Mouse (Mus musculus): ENCODE measurements around the gene Csdc2.

Gene Csdc2

DNA sequence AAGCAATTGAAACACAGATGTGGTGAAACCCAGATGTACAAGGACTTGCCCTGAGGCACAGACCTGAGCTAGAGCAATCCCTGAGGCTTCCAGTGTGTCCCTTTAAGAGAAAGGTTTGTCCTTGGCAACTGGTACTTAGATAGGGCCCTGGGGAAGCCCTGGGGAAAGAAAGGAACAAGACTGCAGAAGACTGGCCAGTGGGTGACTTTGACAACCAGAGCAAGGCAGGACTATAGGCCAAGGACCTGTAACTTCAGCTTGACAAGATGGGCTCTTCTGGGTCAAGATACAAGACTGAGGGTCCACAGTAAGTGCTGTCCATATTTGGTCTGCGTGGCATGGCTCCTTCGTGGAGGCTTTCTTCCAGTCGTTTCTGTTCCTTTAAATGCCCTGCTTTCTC lies 51.1 kb downstream of the Csdc2 start, which contains the start of gene Xrcc6:
TSS of gene Xrcc6 (plus strand) at position 190 of the 400 bp plus-strand sequence.
- DNase-seq (ENCODE audit: extremely low read depth, low read depth, low spot score): no peak

DNA sequence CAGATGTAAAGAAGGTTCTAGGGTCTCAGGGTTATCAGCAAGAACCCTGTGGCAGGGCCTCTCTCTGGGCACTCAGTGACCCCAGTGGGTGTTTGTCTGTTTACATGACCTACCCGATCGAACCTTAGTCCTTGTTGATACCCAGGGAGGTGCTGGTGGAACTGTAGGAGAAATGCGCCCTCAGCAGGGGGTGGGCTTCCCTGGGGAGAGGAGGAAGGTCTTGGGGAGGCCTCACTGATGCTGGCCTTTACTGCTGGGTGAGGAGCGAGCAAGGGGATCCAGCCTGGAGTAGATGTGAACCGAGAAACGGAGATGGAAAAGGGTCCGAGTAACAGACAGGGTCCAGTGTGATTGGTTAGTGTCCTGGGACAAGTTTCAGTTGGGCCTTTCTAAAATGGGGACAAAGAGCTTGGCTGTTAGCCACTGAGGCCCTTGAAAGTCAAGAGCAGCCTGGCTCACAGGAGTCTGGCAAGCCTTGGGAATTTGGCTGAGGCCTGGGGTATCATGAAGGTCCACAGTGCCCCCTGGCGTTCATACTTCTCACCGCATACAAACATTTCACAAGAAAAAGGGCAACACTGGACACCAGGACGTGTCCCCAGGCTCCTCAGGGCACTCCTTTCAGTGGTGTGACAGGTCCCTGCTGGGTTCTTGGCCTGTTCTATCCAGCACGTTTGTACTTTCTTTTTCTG lies 53.0 kb downstream of the Csdc2 start:
- no peak for DNase-seq (ENCODE audit: extremely low read depth, low read depth, low spot score)

- DNase-seq (ENCODE audit: extremely low read depth, low read depth, low spot score): no peak
These were observed 54.0 kb downstream of the Csdc2 start for GRCm38 (mm10) chr15:81990549-81990948.

GRCm38 (mm10) chr15:81993992-81994391 lies 57.4 kb downstream of the Csdc2 start:
- DNase-seq (ENCODE audit: extremely low read depth, low read depth, low spot score): no peak

Measured in fat pad, adult 2 months (tissue).